Mouse (Mus musculus) adrenal gland, postnatal 4 days (tissue): Measurements from ENCODE around the gene Chst8. TPM values are rescaled to one million over a fixed set of nuclear protein-coding genes. Genes with fewer than 3 reads are reported as not detected.
A peak's percentile ranks its signal among the peaks of the same experiment; 100 is the strongest.

Source experiments
- DNase-seq, 2 experiments: peaks; one replicate each; pipeline ENCODE4 v3.0.0; 2021 to 2022; ENCODE audit warnings: low spot score in 2 of 2, mixed read lengths in 2 of 2
- long read RNA-seq, 2 experiments: library from polyadenylated mRNA; stranded (forward); transcript quantifications; one replicate each; pipeline ENCODE4 v2.0.0; 2021
- total RNA-seq, 2 experiments: library from RNA; stranded (reverse); gene quantifications; 2 replicates each; pipeline ENCODE4 v1.2.3; 2021

The Chst8 gene
- 10 to 100 TPM in 1 of 2 experiments, 1 to 10 TPM in 1; 8.5 to 14.8 TPM for total RNA-seq
- long read RNA-seq, experiment 1, transcript Chst8-201 (4 exons, 2,372 nt), result major isoform, 9 of 10 reads
- long read RNA-seq, experiment 1, partial matches to known transcripts, result 0 of 10 reads
- long read RNA-seq, experiment 1, other reads (novel, unspliced or antisense), result 1 of 10 reads
- long read RNA-seq, experiment 2, transcript Chst8-201 (4 exons, 2,372 nt), result major isoform, 16 of 23 reads
- long read RNA-seq, experiment 2, partial matches to known transcripts, result 4 of 23 reads
- long read RNA-seq, experiment 2, other reads (novel, unspliced or antisense), result 3 of 23 reads

DNA sequence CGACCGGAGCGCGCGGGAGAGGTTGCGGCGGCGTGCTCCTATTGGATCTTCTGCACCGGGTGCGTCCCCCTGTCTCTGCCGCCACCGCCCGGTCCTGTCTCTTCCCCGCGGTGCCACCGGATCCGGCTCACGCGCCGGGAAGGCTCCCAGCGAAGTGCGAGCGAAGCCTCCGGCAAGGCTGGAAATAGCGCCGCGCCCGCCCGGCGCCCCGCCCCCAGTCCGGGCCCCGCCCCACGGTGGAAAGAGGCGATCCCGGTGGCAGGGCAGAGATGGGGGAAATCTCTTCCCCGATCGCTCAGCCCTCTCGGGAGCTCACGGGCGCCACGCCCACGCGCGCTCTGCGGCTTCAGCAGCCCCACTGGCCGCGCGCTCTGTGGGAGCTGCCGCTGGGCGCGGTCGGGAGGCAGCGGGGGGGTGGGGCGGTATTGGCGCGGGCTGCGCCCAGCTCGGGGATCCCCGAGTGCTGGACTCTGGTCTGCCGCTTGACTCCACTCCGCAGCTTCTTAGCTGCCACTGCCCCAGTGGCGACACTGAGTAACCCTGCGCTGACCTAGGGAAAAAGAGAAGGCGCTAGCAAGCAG is at the start of gene Chst8:
Chst8 (minus strand) TSS at position 181 of the 581 bp plus-strand sequence.
- DNase-seq, result peak; percentile 74 to 80

- no peak for DNase-seq
These were observed 45.8 kb upstream of the Chst8 start for GRCm38 (mm10) chr7:34858291-34858690.

DNA sequence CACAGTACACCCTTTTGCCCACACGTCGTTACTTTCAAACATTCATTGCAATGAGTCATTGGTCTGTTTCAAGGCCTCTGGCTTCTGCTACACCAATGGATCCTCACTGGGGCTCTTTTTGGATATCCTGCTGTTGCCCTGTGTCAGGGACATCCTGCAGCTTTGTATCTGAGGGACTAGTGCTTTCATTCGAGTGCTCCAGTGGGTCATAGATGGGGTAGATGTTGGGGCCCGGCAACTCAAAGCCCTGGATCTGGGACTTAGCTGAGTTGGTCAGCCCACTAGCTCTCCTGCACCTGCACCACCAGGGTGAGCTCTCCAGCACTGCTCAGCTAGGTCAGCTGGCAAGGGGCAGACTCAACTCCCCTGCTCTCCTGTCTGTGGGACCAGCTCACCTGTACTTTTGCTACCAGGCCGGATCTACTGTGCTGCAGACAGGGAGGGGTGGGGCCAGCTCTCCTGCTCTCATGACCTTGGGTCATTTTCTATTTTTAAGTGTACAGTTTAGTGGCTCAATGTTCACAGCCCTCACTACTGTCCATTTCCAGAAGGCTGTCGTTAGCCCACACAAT is 42.4 kb upstream of the Chst8 start:
- no peak for DNase-seq

DNA sequence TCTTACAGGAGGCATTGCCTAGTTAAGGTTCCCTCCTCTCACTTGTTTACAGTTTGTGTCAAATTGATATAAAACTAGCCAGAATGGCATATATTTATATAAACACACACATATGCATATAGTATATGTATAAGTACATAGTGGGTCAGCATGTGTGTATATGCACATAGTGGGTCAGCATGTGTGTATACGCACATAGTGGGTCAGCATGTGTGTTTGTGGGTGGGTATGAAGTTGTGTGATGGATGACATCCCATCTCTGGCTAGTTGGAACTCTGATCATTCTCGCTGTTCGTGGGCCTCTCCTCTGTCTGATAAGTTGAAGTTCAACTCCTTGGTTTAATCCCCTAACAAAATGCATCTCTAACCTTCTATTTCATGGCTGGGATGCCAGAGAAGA is 40.9 kb upstream of the Chst8 start:
- DNase-seq, result no peak

DNA sequence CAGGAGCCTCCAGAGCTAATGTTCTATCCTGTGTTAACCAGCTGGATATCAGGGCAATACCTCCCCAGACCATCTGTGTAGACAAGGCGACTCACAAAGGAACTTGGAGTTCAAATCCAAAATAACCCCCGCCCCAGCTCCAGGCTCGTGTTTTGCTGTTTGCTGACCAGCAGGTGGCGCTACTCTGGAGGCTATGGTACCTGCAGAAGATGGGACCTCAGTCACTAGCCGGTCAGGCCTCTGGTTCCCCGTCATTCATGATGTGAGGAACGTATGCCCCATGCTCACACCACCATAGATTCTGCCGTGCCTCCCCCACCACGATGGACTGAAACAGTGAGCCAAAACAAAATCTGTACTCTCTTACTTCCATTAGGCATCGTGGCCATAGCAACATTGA is 37.1 kb upstream of the Chst8 start:
- DNase-seq, result no peak

DNA sequence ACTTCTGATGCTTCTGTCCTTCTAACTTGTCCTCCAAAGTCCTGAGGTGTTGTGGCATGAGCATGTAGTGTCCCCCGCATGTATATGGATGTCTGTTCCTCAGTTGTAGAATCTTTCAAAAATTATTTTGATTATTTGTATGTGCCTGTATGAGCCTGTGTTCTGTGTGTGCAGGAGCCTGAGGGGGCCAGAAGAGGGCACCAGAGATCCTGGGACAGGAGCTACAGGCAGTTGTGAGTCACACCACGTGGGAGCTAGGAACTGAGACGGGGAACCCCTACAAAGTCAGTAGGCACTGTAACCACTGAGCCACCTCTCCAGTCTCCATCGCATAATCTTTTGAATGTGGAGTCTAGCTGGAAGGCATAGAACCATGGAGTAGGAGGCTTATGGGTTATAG is 36.3 kb upstream of the Chst8 start:
- DNase-seq, result no peak

- DNase-seq, result no peak
These were observed 35.4 kb upstream of the Chst8 start for GRCm38 (mm10) chr7:34847900-34848299.

DNA sequence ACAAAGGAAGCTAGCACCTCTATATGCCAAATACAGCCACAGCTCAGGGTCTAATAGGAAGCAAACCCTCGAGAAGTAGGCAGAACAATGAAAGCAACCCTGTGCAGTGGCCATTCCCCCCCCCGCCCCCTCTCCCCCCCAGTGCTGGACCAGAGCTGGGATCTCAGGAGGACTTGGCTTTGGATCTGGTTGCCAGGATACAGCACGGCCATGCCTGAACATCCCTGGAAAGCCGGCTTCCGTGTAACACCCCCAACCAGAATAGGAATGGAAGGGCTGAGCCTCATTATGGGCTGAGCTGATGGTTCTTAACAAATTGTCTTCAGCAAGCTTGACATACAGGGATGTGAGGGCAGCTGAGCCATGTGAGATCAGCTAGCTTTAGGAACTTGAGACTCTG is 34.9 kb upstream of the Chst8 start:
- DNase-seq, result no peak

GRCm38 (mm10) chr7:34838749-34839148 is 26.2 kb upstream of the Chst8 start:
- DNase-seq, result no peak

GRCm38 (mm10) chr7:34838231-34838630 is 25.7 kb upstream of the Chst8 start:
- no peak for DNase-seq

DNA sequence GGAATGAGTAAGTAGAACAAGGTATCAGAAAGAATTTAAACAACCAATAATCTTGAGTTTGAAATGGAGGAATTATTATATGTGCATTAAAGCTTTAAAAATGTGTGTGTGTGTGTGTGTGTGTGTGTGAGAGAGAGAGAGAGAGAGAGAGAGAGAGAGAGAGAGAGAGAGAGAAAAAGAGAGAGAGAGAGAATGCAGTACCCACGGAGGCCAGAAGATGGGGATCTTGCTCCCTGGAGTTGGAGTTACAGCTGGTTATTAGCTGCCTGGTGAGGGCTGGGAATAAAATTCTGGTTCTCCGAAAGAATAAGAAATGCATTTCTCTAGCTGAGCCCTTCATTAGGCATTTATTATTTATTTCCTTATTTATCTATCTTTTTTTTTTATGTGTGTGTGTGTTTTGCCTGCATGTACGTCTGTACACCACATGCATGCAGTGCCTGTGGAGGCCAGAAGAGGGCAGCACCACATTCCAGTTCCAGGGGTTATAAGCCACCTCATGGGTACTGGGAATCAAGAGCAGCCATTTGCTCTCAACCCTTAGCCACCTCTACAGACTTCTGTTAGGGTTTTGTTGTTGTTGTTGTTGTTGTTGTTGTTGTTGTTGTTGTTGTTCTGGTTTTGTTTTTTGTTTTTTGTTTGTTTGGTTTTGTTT is 13.9 kb upstream of the Chst8 start:
- no peak for DNase-seq

DNA sequence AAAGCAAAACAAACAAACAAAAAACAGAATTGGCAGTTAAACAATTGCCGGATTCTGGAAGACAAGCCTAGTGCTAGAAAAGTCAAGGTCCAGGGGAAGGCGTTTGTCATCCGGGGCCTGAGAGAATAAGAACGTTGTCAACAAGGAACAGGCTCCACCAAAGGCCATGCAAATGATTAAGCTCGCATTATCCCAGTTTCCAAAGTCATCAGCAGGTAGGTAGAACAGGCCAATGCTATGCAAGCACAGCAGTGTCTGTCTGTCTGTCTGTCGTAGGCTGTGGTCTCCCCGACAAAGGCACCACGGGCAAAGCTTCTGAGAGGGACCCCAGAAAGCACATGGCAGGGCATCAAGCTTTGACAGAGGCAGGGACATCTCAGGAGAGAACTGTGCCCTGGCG is 9.1 kb upstream of the Chst8 start:
- DNase-seq, result no peak

GRCm38 (mm10) chr7:34820554-34820953 is 8.0 kb upstream of the Chst8 start:
- DNase-seq, result no peak

GRCm38 (mm10) chr7:34819796-34820195 is 7.3 kb upstream of the Chst8 start:
- DNase-seq, result no peak

GRCm38 (mm10) chr7:34818660-34819059 is 6.1 kb upstream of the Chst8 start:
- DNase-seq, result no peak

DNA sequence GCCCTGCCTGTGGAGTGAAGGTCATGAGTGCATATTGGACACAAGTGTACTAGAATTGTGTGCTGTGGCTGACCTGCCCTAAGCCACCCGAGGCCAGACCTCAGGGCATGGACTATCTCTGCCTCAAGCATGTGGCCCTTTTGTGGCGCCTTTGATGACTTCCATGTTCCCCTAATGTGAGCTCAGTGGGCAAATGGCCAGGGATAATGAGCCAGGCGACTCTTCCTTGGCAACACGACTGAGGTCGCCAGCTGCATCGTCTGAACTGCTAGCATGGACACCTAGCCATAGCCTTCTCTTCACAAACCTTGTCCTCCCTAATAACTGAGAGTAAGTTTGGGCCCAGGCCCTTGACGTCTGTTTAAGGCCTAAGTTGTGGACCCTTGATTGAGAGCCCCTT is 4.5 kb upstream of the Chst8 start:
- no peak for DNase-seq

DNA sequence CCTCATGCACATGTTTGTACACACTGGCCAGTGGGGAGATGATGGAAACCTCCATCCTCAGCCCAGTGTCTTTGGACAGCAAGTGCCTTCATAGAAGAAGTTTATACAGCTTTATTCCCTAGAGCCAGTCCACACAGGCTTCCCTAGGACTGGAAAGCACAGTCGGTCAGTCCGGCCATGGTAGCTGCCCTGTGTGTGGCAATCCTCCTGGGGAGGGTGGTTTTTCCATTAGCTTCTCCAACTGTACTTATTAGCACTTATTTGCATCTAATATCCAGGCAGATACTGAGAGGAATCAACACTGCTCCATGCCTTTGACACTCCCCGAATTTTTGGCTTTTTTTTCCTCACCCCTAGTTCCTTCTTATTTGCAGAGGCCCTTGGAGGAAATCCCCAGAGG is 2.3 kb upstream of the Chst8 start:
- DNase-seq, result no peak

DNA sequence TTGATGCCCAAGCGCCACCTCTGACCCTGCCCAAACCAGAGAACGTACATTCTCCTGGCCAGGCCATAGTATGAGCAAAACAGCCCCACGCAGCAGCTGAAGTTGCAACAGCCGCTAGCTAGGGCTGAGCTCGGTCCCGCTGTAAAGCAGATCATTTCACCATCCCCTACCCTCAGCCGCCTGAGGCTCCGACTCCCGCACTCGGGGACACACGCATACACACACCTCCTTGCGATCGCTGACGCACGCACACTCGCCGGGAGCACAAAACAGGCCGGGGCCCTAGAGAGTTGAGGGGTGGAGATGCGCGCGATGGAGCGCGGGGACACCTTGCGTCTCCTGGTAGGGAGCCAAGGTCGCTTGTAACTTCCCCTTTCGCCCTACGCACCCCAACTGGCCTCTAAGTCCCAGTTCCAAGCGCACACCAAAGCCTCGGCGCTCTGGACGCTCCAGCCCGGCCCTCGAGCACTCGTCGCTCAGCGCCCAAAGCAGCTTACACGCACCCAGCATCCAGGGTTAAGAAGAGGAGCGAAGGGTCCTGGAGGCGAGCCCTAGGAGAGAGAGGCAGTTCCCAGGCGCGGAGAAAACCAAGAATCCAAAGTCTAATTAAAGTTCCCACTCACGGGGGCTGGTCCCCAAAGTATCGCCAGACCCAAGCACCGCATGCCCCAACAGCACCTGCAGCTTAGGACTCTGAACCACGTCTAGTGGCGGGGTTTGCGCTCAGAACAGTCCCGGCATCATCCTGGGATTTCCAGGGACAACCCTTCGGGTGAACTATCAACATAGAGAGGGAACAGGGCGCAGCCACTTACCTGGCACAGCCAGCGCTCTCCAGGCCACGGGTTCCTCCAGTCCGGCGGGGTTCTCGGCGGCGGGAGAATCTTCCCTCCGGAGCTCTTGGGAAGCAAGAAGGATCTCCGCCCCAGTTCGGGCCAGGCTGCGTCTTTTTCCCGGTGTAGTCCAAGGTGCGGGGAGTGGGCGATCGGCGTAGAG is 682 bp downstream of the Chst8 start:
- no peak for DNase-seq

DNA sequence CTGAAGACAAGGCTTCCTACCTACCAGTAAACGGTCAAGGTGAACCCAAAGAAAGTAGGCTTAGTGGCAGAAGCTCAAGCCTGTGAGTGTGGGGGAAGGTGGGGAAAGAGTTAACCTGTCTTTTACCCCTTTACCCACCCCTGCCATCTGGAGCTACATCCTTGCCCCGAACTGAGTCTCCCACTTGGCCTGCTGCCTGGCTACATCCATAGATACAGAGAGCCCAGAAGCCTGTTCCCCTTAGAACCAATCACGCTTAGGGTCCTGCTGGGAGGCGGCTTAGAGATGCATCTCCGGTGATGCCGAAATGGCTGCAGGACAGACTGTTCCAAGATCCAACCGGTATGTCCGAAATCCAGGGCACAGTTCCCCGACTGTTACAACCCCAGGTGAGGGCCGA is 1.5 kb downstream of the Chst8 start:
- no peak for DNase-seq

- DNase-seq, result peak; percentile 32 to 59
These were observed 6.2 kb downstream of the Chst8 start for GRCm38 (mm10) chr7:34806307-34806706.

DNA sequence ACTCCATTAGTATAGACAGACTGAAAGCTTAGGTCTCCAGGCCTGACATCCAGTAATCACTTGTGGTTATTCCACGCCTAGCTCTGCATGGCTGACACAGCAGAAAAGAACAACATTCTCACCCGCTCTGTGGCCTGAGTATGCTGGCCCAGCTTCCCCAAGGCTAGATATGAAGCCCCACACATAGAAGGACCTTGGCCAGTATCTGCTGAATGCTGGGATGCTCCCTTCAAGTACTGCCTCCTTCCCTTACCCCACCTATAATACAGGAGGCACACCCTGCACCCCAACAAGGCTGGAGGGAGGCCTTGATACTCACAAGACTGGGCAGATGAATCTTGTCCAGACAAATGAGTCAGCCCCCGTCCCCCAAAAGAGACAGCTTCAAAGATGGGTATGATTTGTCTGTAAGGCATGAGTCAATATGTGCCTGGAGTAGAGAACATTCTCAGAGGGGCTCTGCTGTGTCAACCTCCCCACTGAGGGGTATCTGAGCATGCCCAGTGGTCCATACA is 6.8 kb downstream of the Chst8 start:
- DNase-seq, result no peak
